Mouse (Mus musculus): ENCODE data around the gene Cbfa2t3. TPM values are rescaled to one million over a fixed set of nuclear protein-coding genes. Genes with fewer than 3 reads are reported as not detected.

Cbfa2t3 gene
- polyA plus RNA-seq, 1 experiment from 2014 or later, result 4.2 TPM

GRCm38 (mm10) chr8:122682820-122683219 lies 16.1 kb downstream of the Cbfa2t3 start:
- 67% methylated on average over 11 of the region's 11 CpGs for WGBS
- Histone ChIP-seq H3K27me3 (peaks cover 78% of the 10 kb centered on the region), H3K4me3 (no peak overlapping the region), H3K4me2 (no peak overlapping the region), H3K36me3 (no peaks in the 10 kb centered on the region), H3K9me3 (replicated peaks) (no peaks in the 10 kb centered on the region), H3K27ac (no peak overlapping the region), H3K9ac (no peak overlapping the region), H3K4me1 (replicated peaks) (peaks cover 23% of the 10 kb centered on the region)
- ATAC-seq (replicated peaks; ENCODE audit: insufficient number of reproducible peaks, insufficient read depth, low FRiP score, low read depth), result no peak

- H3K4me2 ChIP-seq, result no peak overlapping the region
- H3K27ac ChIP-seq, result no peak overlapping the region
- WGBS, result 34% methylated on average over 7 of the region's 7 CpGs
- no peak overlapping the region for H3K4me3 ChIP-seq
- H3K36me3 ChIP-seq, result no peaks in the 10 kb centered on the region
- peaks cover 84% of the 10 kb centered on the region for H3K27me3 ChIP-seq
- peaks cover 38% of the 10 kb centered on the region for H3K4me1 ChIP-seq (replicated peaks)
- H3K9ac ChIP-seq, result no peak overlapping the region
- no peaks in the 10 kb centered on the region for H3K9me3 ChIP-seq (replicated peaks)
- no peak for ATAC-seq (replicated peaks; ENCODE audit: insufficient number of reproducible peaks, insufficient read depth, low FRiP score, low read depth)
Measured at GRCm38 (mm10) chr8:122680171-122680570, 18.7 kb downstream of the Cbfa2t3 start.

GRCm38 (mm10) chr8:122679325-122679920 lies 19.5 kb downstream of the Cbfa2t3 start:
- H3K9me3 ChIP-seq (replicated peaks), result no peaks in the 10 kb centered on the region
- H3K9ac ChIP-seq, result no peak overlapping the region
- H3K4me3 ChIP-seq, result peak overlapping the region; percentile 63
- ATAC-seq (replicated peaks; ENCODE audit: insufficient number of reproducible peaks, insufficient read depth, low FRiP score, low read depth), result no peak
- peaks cover 38% of the 10 kb centered on the region for H3K4me1 ChIP-seq (replicated peaks)
- H3K36me3 ChIP-seq, result no peaks in the 10 kb centered on the region
- H3K27ac ChIP-seq, result no peak overlapping the region
- WGBS, result 20% methylated on average over 11 of the region's 11 CpGs
- peaks cover 83% of the 10 kb centered on the region for H3K27me3 ChIP-seq
- peak overlapping the region; percentile 93 for H3K4me2 ChIP-seq

GRCm38 (mm10) chr8:122678896-122679210 lies 20.1 kb downstream of the Cbfa2t3 start:
- Histone ChIP-seq H3K4me1 (replicated peaks) (peaks cover 38% of the 10 kb centered on the region), H3K27me3 (peaks cover 84% of the 10 kb centered on the region), H3K36me3 (no peaks in the 10 kb centered on the region), H3K4me3 (peak overlapping the region; percentile 63), H3K4me2 (peak overlapping the region; percentile 93), H3K9me3 (replicated peaks) (no peaks in the 10 kb centered on the region), H3K9ac (peak overlapping the region; percentile 68), H3K27ac (peak overlapping the region; percentile 69)
- WGBS, result 4% methylated on average over 14 of the region's 14 CpGs
- no peak for ATAC-seq (replicated peaks; ENCODE audit: insufficient number of reproducible peaks, insufficient read depth, low FRiP score, low read depth)

GRCm38 (mm10) chr8:122678061-122678895 lies 20.6 kb downstream of the Cbfa2t3 start:
- peak; percentile 71 for ATAC-seq (replicated peaks; ENCODE audit: insufficient number of reproducible peaks, insufficient read depth, low FRiP score, low read depth)
- under 1% methylated on average over 93 of the region's 127 CpGs for WGBS

GRCm38 (mm10) chr8:122677481-122678021 lies 21.4 kb downstream of the Cbfa2t3 start:
- no peaks in the 10 kb centered on the region for H3K9me3 ChIP-seq (replicated peaks)
- peak; percentile 29; the same call in 1 of the 2 replicates for ATAC-seq (replicated peaks; ENCODE audit: insufficient number of reproducible peaks, insufficient read depth, low FRiP score, low read depth)
- peak overlapping the region; percentile 69 for H3K27ac ChIP-seq
- H3K9ac ChIP-seq, result peak overlapping the region; percentile 68
- H3K4me1 ChIP-seq (replicated peaks), result peaks cover 38% of the 10 kb centered on the region
- peaks cover 90% of the 10 kb centered on the region for H3K27me3 ChIP-seq
- 1% methylated on average over 35 of the region's 35 CpGs for WGBS
- H3K4me3 ChIP-seq, result peak overlapping the region; percentile 63
- no peaks in the 10 kb centered on the region for H3K36me3 ChIP-seq
- H3K4me2 ChIP-seq, result peak overlapping the region; percentile 93

More at GRCm38 (mm10) chr8:122678061-122678895, 20.6 kb downstream of the Cbfa2t3 start:
- peak overlapping the region; percentile 69 for H3K27ac ChIP-seq
- H3K36me3 ChIP-seq, result no peaks in the 10 kb centered on the region
- H3K9ac ChIP-seq, result peak overlapping the region; percentile 68
- H3K4me3 ChIP-seq, result peak overlapping the region; percentile 63
- H3K4me1 ChIP-seq (replicated peaks), result peaks cover 38% of the 10 kb centered on the region
- H3K4me2 ChIP-seq, result peak overlapping the region; percentile 93
- no peaks in the 10 kb centered on the region for H3K9me3 ChIP-seq (replicated peaks)
- peaks cover 89% of the 10 kb centered on the region for H3K27me3 ChIP-seq

- Histone ChIP-seq H3K4me2 (peak overlapping the region; percentile 93), H3K4me3 (peak overlapping the region; percentile 63), H3K9me3 (replicated peaks) (no peaks in the 10 kb centered on the region), H3K27ac (peak overlapping the region; percentile 69), H3K36me3 (no peaks in the 10 kb centered on the region), H3K4me1 (replicated peaks) (peaks cover 38% of the 10 kb centered on the region), H3K9ac (peak overlapping the region; percentile 68), H3K27me3 (peaks cover 92% of the 10 kb centered on the region)
- no peak for ATAC-seq (replicated peaks; ENCODE audit: insufficient number of reproducible peaks, insufficient read depth, low FRiP score, low read depth)
- 13% methylated on average over 16 of the region's 16 CpGs for WGBS
Measured at GRCm38 (mm10) chr8:122676621-122677480, 22.1 kb downstream of the Cbfa2t3 start.

GRCm38 (mm10) chr8:122675596-122676420 lies 23.1 kb downstream of the Cbfa2t3 start:
- Histone ChIP-seq H3K27me3 (peaks cover 95% of the 10 kb centered on the region), H3K9ac (no peak overlapping the region), H3K9me3 (replicated peaks) (no peaks in the 10 kb centered on the region), H3K4me3 (peak overlapping the region; percentile 63), H3K36me3 (no peaks in the 10 kb centered on the region), H3K4me2 (peak overlapping the region; percentile 93), H3K4me1 (replicated peaks) (peaks cover 38% of the 10 kb centered on the region), H3K27ac (peak overlapping the region; percentile 69; the same call in 1 of the 2 replicates)
- 74% methylated on average over 17 of the region's 17 CpGs for WGBS
- no peak for ATAC-seq (replicated peaks; ENCODE audit: insufficient number of reproducible peaks, insufficient read depth, low FRiP score, low read depth)

GRCm38 (mm10) chr8:122674999-122675398 lies 23.9 kb downstream of the Cbfa2t3 start:
- no peak overlapping the region for H3K4me3 ChIP-seq
- H3K4me1 ChIP-seq (replicated peaks), result peaks cover 38% of the 10 kb centered on the region
- no peak for ATAC-seq (replicated peaks; ENCODE audit: insufficient number of reproducible peaks, insufficient read depth, low FRiP score, low read depth)
- H3K9ac ChIP-seq, result no peak overlapping the region
- H3K27ac ChIP-seq, result no peak overlapping the region
- H3K27me3 ChIP-seq, result peaks cover 95% of the 10 kb centered on the region
- no peaks in the 10 kb centered on the region for H3K9me3 ChIP-seq (replicated peaks)
- no peaks in the 10 kb centered on the region for H3K36me3 ChIP-seq
- H3K4me2 ChIP-seq, result no peak overlapping the region
- WGBS, result 43% methylated on average over 7 of the region's 7 CpGs

GRCm38 (mm10) chr8:122673989-122674388 lies 24.9 kb downstream of the Cbfa2t3 start:
- Histone ChIP-seq H3K4me2 (no peak overlapping the region), H3K9me3 (replicated peaks) (no peaks in the 10 kb centered on the region), H3K4me1 (replicated peaks) (peaks cover 34% of the 10 kb centered on the region), H3K27me3 (peaks cover 86% of the 10 kb centered on the region), H3K4me3 (no peak overlapping the region), H3K36me3 (no peaks in the 10 kb centered on the region), H3K9ac (no peak overlapping the region), H3K27ac (no peak overlapping the region)
- WGBS, result 74% methylated on average over 12 of the region's 12 CpGs
- ATAC-seq (replicated peaks; ENCODE audit: insufficient number of reproducible peaks, insufficient read depth, low FRiP score, low read depth), result no peak

Data from heart, embryonic 15.5 days (tissue).